Mouse (Mus musculus) stomach, embryonic 14.5 days (tissue): ENCODE results near the gene Rspry1. TPM values are rescaled to one million over a fixed set of nuclear protein-coding genes. Genes with fewer than 3 reads are reported as not detected.

Experiments used
- ATAC-seq: fragments of 200-750 bp; cut with Nextera tagmentation; 2 replicates; pipeline ENCODE4 v1.8.0; 2017; ENCODE audit warnings: low read depth, moderate TSS enrichment; ENCODE audit not compliant: insufficient number of reproducible peaks, insufficient read depth, low FRiP score
- H3K27ac ChIP-seq: fragments of 300-500 bp; sonication (generic); 2 replicates; pipeline ENCODE4 v1.5.1; 2014; ENCODE audit warnings: mild to moderate bottlenecking, low read length, moderate library complexity, mixed read lengths
- H3K27me3 ChIP-seq: fragments of 300-500 bp; sonication (generic); 2 replicates; pipeline ENCODE4 v1.6.1; 2014; ENCODE audit warnings: low read length, control low read depth, mixed read lengths; ENCODE audit not compliant: control insufficient read depth, insufficient read depth
- H3K36me3 ChIP-seq: fragments of 300-500 bp; sonication (generic); 2 replicates; pipeline ENCODE4 v1.6.1; 2014; ENCODE audit warnings: mild to moderate bottlenecking, control low read depth, low read length, moderate library complexity, mixed read lengths; ENCODE audit not compliant: control insufficient read depth, insufficient read depth
- H3K4me1 ChIP-seq: fragments of 300-500 bp; sonication (generic); 2 replicates; pipeline ENCODE4 v1.6.1; 2014; ENCODE audit warnings: low read length, control low read depth, mixed read lengths; ENCODE audit not compliant: control insufficient read depth, insufficient read depth
- H3K4me2 ChIP-seq: fragments of 300-500 bp; sonication (generic); replicated peaks from 2 replicates; pipeline ENCODE4 v1.6.1; 2014; ENCODE audit warnings: low read depth, low read length, control low read depth
- H3K4me3 ChIP-seq: fragments of 300-500 bp; sonication (generic); 2 replicates; pipeline ENCODE4 v1.5.1; 2014; ENCODE audit warnings: low read depth, low read length, control low read depth
- H3K9ac ChIP-seq: fragments of 300-500 bp; sonication (generic); replicated peaks from 2 replicates; pipeline ENCODE4 v1.6.1; 2014; ENCODE audit warnings: low read depth, mild to moderate bottlenecking, control low read depth, low read length, moderate library complexity, mixed read lengths
- H3K9me3 ChIP-seq: fragments of 300-500 bp; sonication (generic); 2 replicates; pipeline ENCODE4 v1.6.1; 2016; ENCODE audit warnings: low read depth, low read length, control low read depth; ENCODE audit not compliant: control insufficient read depth
- WGBS: fragments of 180-500 bp; shearing (Covaris S2); extraction: QIAGEN DNeasy Blood & Tissue Kit; methylation state at CpG from one replicate; pipeline ENCODE4 v1.1.7; 2014; 5-methylcytosine and 5-hydroxymethylcytosine counted together
- polyA plus RNA-seq: library from polyadenylated mRNA; unstranded; fragments of >200 nt; fragmentation: Nextera tagmentation; extraction: Ambion mirVana; gene quantifications from 2 replicates; pipeline ENCODE4 v1.2.1, GENCODE M21; 2014

The Rspry1 gene
- polyA plus RNA-seq, 1 experiment from 2014 or later, result 35.2 TPM

- Histone ChIP-seq H3K4me3 (no peak overlapping the region), H3K27ac (no peak overlapping the region), H3K36me3 (peaks cover 20% of the 10 kb centered on the region), H3K9ac (no peak overlapping the region), H3K9me3 (no peaks in the 10 kb centered on the region), H3K4me1 (no peaks in the 10 kb centered on the region), H3K4me2 (no peak overlapping the region), H3K27me3 (no peaks in the 10 kb centered on the region)
- ATAC-seq, result no peak
- 72% methylated on average over 4 of the region's 4 CpGs for WGBS
Observed at GRCm38 (mm10) chr8:94591691-94592090, 10.0 kb upstream of the Rspry1 start.

- no peak overlapping the region for H3K4me2 ChIP-seq
- no peak overlapping the region for H3K27ac ChIP-seq
- H3K4me1 ChIP-seq, result no peaks in the 10 kb centered on the region
- no peaks in the 10 kb centered on the region for H3K9me3 ChIP-seq
- H3K36me3 ChIP-seq, result no peaks in the 10 kb centered on the region; the same call in 1 of the 2 replicates
- 64% methylated on average over 1 of the region's 1 CpGs for WGBS
- H3K9ac ChIP-seq, result no peak overlapping the region
- ATAC-seq, result no peak
- H3K4me3 ChIP-seq, result no peak overlapping the region
- no peaks in the 10 kb centered on the region for H3K27me3 ChIP-seq
Observed at GRCm38 (mm10) chr8:94594211-94594610, 7.5 kb upstream of the Rspry1 start.

- Histone ChIP-seq H3K4me1 (peaks cover 14% of the 10 kb centered on the region), H3K36me3 (no peaks in the 10 kb centered on the region), H3K9ac (peak overlapping the region; percentile 86), H3K4me2 (peak overlapping the region; percentile 91), H3K27ac (no peak overlapping the region; the same call in 1 of the 2 replicates), H3K4me3 (peak overlapping the region; percentile 95), H3K9me3 (no peaks in the 10 kb centered on the region), H3K27me3 (no peaks in the 10 kb centered on the region)
- no peak for ATAC-seq
- WGBS, result 19% methylated on average over 5 of the region's 5 CpGs
Observed at GRCm38 (mm10) chr8:94600478-94600877, 1.3 kb upstream of the Rspry1 start.

- under 1% methylated on average over 51 of the region's 51 CpGs for WGBS
- Histone ChIP-seq H3K27ac (peak overlapping the region; percentile 88), H3K4me2 (peak overlapping the region; percentile 91), H3K36me3 (no peaks in the 10 kb centered on the region), H3K27me3 (no peaks in the 10 kb centered on the region), H3K9me3 (no peaks in the 10 kb centered on the region), H3K4me3 (peak overlapping the region; percentile 95), H3K9ac (peak overlapping the region; percentile 86), H3K4me1 (peaks cover 14% of the 10 kb centered on the region)
- ATAC-seq, result no peak
Observed at GRCm38 (mm10) chr8:94601034-94601606, 617 bp upstream of the Rspry1 start.

GRCm38 (mm10) chr8:94602471-94603131 is 864 bp downstream of the Rspry1 start:
- Histone ChIP-seq H3K4me3 (peak overlapping the region; percentile 95), H3K27me3 (no peaks in the 10 kb centered on the region), H3K36me3 (no peaks in the 10 kb centered on the region), H3K4me2 (peak overlapping the region; percentile 77), H3K4me1 (peaks cover 14% of the 10 kb centered on the region), H3K9ac (peak overlapping the region; percentile 90), H3K27ac (peak overlapping the region; percentile 81), H3K9me3 (no peaks in the 10 kb centered on the region)
- under 1% methylated on average over 31 of the region's 31 CpGs for WGBS
- ATAC-seq, result no peak

GRCm38 (mm10) chr8:94604030-94604429 is 2.3 kb downstream of the Rspry1 start:
- ATAC-seq, result no peak
- H3K9ac ChIP-seq, result no peak overlapping the region
- no peaks in the 10 kb centered on the region for H3K27me3 ChIP-seq
- no peak overlapping the region for H3K4me2 ChIP-seq
- H3K4me1 ChIP-seq, result peaks cover 14% of the 10 kb centered on the region
- no peaks in the 10 kb centered on the region for H3K36me3 ChIP-seq
- 77% methylated on average over 2 of the region's 2 CpGs for WGBS
- H3K4me3 ChIP-seq, result no peak overlapping the region
- no peaks in the 10 kb centered on the region for H3K9me3 ChIP-seq
- H3K27ac ChIP-seq, result no peak overlapping the region

GRCm38 (mm10) chr8:94607064-94607463 is 5.3 kb downstream of the Rspry1 start:
- no peaks in the 10 kb centered on the region for H3K27me3 ChIP-seq
- H3K9ac ChIP-seq, result no peak overlapping the region
- H3K36me3 ChIP-seq, result no peaks in the 10 kb centered on the region
- no peak overlapping the region for H3K4me3 ChIP-seq
- ATAC-seq, result no peak
- 88% methylated on average over 5 of the region's 5 CpGs for WGBS
- H3K4me2 ChIP-seq, result no peak overlapping the region
- H3K27ac ChIP-seq, result no peak overlapping the region
- H3K9me3 ChIP-seq, result no peaks in the 10 kb centered on the region
- peaks cover 5% of the 10 kb centered on the region; the same call in 1 of the 2 replicates for H3K4me1 ChIP-seq

- no peak overlapping the region for H3K4me2 ChIP-seq
- ATAC-seq, result no peak
- no peak overlapping the region for H3K27ac ChIP-seq
- peaks cover 4% of the 10 kb centered on the region; the same call in 1 of the 2 replicates for H3K36me3 ChIP-seq
- H3K9me3 ChIP-seq, result no peaks in the 10 kb centered on the region
- no peak overlapping the region for H3K9ac ChIP-seq
- no peaks in the 10 kb centered on the region for H3K4me1 ChIP-seq
- no peaks in the 10 kb centered on the region for H3K27me3 ChIP-seq
- H3K4me3 ChIP-seq, result no peak overlapping the region
- WGBS, result 86% methylated on average over 1 of the region's 1 CpGs
Observed at GRCm38 (mm10) chr8:94624885-94625284, 23.1 kb downstream of the Rspry1 start.
